Mouse (Mus musculus) cerebellum, adult 2 months (tissue): Measurements from ENCODE around the gene Sytl2.

Experiments used
- CTCF ChIP-seq: fragments of 200-500 bp; IDR thresholded peaks from 2 replicates; pipeline ENCODE4 v1.5.1; 2011; ENCODE audit warnings: low read depth, mild to moderate bottlenecking, control low read depth, low read length, moderate library complexity, borderline replicate concordance; ENCODE audit not compliant: insufficient read depth
- POLR2A ChIP-seq: fragments of 200-500 bp; IDR thresholded peaks from 2 replicates; pipeline ENCODE4 v1.6.1; 2011; ENCODE audit warnings: low read length, control low read depth, borderline replicate concordance; ENCODE audit not compliant: insufficient read depth

DNA sequence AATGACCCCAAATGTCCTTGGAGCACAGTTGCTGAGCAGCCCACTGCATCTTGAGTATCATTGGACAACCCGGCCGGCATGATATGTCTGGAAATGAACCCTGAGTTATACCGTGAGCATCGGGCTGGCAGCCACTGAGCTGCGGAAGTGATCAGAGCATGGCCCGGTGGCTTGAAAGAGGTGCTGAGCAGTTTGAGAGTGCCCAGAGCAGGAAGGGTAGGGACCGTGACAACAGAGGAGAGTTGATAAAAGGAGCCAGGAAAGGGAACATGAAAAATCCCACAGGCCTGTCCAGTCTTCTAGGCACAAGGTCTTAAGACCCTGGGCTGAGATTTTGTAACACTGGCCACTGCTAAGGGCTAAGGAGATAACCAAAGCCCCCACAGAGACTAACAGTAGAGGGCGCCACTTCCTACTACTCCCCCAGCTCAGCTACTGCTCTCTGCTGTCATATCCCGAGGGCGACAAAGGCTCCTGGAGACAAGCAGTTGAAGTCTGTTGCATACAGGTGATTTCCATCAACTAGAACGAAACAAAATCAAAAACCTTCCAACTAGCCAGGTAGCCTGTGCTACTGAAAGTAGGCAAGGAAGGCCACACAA, 21.7 kb upstream of the Sytl2 start:
- TF ChIP-seq CTCF (peak; percentile 66; the same call in 1 of the 2 replicates), POLR2A (no peak)
